Mouse (Mus musculus) Patski (cell line): ENCODE results near the gene Dnajc2. TPM values are rescaled to one million over a fixed set of nuclear protein-coding genes. Genes with fewer than 3 reads are reported as not detected.
A peak's percentile ranks its signal among the peaks of the same experiment; 100 is the strongest.

Experiments used
- ATAC-seq: fragments of 100-300 bp; one replicate; pipeline ENCODE4 v1.8.0; 2021
- CTCF ChIA-PET: fragments of 350-600 bp; sonication (Branson Sonifier 250); formaldehyde crosslinking; loops from one replicate; lab custom pipeline; 2022; ENCODE audit warnings: inconsistent platforms; lab: Charles Lee
- POLR2A ChIA-PET: fragments of 350-600 bp; sonication (Branson Sonifier 250); formaldehyde crosslinking; loops from one replicate; lab custom pipeline; 2022; ENCODE audit warnings: antibody characterized with exemption, inconsistent platforms; lab: Charles Lee
- DNase-seq: peaks from one replicate; pipeline ENCODE4 v3.0.0-alpha.2; 2011; ENCODE audit warnings: low read depth, low spot score
- H3K27me3 ChIP-seq: fragments of 371-371 bp; one replicate; pipeline ENCODE4 v1.5.1; 2021
- CTCF ChIP-seq: fragments of 100-300 bp; IDR thresholded peaks from one replicate; pipeline ENCODE4 v1.5.1; 2021
- in situ Hi-C: fragments of 300-500 bp; cut with MboI; formaldehyde crosslinking; loops from 3 replicates; pipeline ENCODE4 v1.11.1; 2018; ENCODE audit warnings: low pct_unique_long_range_greater_than_20kb, mixed read lengths
- polyA plus RNA-seq: library from polyadenylated mRNA; unstranded; gene quantifications from one replicate; pipeline ENCODE4 v1.2.3, GENCODE M21; 2021

The Dnajc2 gene
- polyA plus RNA-seq, 1 experiment from 2014 or later, result 67.5 TPM

- ChIA-PET POLR2A (no interaction called here), CTCF (interaction anchor here (0.6 to 1.9 kb wide), 5 partner anchors 8 to 201 kb away, joined by 3 to 6 read pairs (median 4); partner anchors contain the start of gene Pmpcb)
- no peak for ATAC-seq
- in situ Hi-C loops, result no loop called here
- no peaks in the 10 kb centered on the region for H3K27me3 ChIP-seq
- no peak for DNase-seq
- no peak for TF ChIP-seq CTCF
These were observed 40.4 kb downstream of the Dnajc2 start for GRCm38 (mm10) chr5:21744651-21745050.

DNA sequence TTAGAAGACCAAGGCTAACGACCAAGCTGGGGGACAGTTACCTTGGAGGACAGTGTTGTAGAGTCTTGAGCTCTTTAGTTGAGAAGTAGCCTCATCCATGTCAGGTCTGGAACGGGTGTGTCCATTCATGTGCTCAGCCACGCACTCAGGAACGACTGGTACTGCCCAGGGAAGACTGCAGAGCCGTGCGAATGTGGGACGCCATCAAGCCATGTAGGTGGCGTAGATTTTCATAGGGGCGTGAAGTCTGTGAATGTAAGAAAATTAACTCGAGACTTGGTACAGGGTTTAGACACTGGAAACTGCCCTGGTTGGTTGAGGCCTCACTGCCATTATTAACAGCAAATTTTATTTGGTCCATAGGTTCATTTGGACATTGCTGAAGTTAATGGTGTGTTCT lies 41.4 kb downstream of the Dnajc2 start:
- ATAC-seq (no peak), DNase-seq (no peak)
- no peak for TF ChIP-seq CTCF
- in situ Hi-C loops, result no loop called here
- POLR2A ChIA-PET, result no interaction called here
- no peaks in the 10 kb centered on the region for H3K27me3 ChIP-seq
- CTCF ChIA-PET, result interaction anchor here (0.8 to 1.6 kb wide), 2 partner anchors 15 to 40 kb away, joined by 3 to 4 read pairs; no protein-coding TSS in a partner anchor

DNA sequence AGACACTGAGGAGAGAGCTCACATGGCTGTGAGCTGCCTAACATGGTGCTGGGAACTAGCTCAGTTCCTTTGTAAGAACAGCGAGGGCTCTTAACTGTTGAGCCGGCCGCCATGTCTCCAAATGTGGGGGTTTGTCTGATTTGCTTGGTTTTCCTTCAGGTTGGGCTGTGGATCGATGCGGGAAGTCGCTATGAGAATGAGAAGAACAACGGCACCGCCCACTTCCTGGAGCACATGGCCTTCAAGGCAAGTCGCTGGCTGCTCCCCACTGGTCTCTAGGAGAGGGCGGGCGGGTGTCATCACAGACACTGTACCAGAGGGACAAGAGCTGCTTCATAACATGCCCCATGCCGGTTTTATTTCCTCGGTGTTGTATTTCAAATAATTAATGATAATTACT lies 45.2 kb downstream of the Dnajc2 start:
- no peak for TF ChIP-seq CTCF

GRCm38 (mm10) chr5:21739120-21739519 lies 45.9 kb downstream of the Dnajc2 start:
- in situ Hi-C loops, result loop anchor here (5.0 kb wide), 1 partner anchor 87 kb away; no protein-coding TSS in a partner anchor
- CTCF ChIA-PET, result no interaction called here
- H3K27me3 ChIP-seq, result no peaks in the 10 kb centered on the region
- TF ChIP-seq CTCF, result no peak
- ATAC-seq (no peak), DNase-seq (no peak)
- POLR2A ChIA-PET, result no interaction called here

More for the DNA sequence above, 45.2 kb downstream of the Dnajc2 start:
- in situ Hi-C loops, result loop anchor here (5.0 kb wide), 1 partner anchor 88 kb away; no protein-coding TSS in a partner anchor
- ChIA-PET POLR2A (no interaction called here), CTCF (no interaction called here)
- DNase-seq, result no peak
- ATAC-seq, result no peak
- H3K27me3 ChIP-seq, result no peaks in the 10 kb centered on the region

DNA sequence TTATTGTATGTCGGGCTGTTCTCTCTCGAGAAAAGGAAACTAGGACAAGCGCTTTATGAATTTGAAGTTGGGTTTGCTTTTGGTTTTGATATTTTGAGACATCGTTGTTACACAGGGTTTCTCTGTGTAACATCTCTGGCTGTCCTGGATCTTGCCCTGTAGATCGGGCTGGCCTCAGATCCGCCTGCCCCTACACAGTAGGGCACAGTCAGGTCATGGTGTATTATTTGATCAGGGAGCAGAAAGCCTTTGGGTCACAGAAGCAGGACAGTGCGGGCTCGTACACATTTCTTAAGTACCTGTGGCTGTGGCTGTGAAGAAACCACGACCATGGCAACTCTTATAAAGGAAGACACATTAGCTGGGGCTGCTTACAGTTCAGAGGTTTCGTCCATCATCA lies 47.4 kb downstream of the Dnajc2 start:
- in situ Hi-C loops, result loop anchor here (5.0 kb wide), 1 partner anchor 85 kb away; no protein-coding TSS in a partner anchor
- ChIA-PET CTCF (no interaction called here), POLR2A (no interaction called here)
- ATAC-seq, result no peak
- no peaks in the 10 kb centered on the region for H3K27me3 ChIP-seq
- TF ChIP-seq CTCF, result no peak
- DNase-seq, result no peak

DNA sequence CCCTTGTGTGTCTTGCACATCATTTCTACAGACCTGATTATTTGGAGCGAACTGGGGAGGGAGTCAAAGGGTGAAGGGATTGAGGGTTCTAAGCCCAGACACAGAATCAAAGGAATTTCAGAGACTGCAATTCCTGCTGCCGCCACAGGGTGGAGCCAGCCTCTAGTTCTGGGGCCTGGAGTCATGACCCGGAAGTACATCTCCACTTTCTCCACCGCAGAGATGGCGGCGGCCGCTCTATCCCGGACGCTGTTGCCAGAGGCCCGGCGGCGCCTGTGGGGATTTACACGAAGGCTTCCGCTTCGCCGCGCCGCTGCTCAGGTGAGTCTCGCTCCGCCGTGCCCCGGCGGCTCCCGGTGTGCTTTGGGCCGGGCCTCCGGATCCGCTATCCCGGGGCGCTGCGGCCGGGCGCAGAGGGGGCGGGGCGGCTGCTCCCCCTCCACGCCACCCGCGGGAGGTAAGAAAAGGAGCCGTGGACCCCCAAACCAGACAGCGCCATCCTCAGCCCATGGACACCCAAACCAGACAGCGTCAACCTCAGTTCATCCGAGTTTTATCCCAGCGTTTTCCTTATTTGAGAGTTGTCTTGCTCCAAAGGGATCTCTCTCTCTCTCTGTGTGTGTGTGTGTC lies 48.0 kb downstream of the Dnajc2 start, which contains the start of gene Pmpcb:
TSS of gene Pmpcb (plus strand) at position 186 of the 630 bp plus-strand sequence.
- ATAC-seq, result peak; percentile 66
- in situ Hi-C loops, result loop anchor here (5.0 kb wide), 1 partner anchor 85 kb away; no protein-coding TSS in a partner anchor

DNA sequence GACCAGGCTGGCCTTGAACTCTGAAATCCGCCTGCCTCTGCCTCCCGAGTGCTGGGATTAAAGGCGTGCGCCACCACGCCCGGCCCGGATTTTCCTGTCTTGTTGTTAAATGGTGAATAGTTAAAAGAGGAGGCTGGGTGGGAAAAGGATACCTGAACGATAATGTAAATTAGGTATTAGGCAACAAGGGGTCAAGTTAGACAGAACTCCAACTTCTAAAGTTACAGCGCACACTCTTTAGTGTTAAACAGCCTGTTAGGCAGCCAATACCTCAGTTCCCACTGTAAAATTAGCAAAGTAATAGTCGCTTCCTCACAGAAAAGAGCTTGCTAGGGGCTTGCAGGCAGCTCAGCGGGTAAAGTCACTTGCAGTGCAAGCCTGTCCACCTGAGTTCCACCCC lies 49.0 kb downstream of the Dnajc2 start:
- H3K27me3 ChIP-seq, result no peaks in the 10 kb centered on the region
- in situ Hi-C loops, result loop anchor here (5.0 kb wide), 1 partner anchor 84 kb away; no protein-coding TSS in a partner anchor
- ChIA-PET CTCF (interaction anchor here (0.6 to 1.8 kb wide), 14 partner anchors 9 to 96 kb away, joined by 3 to 12 read pairs (median 4); partner anchors contain the start of genes Armc10 and Fbxl13), POLR2A (interaction anchor here (0.6 to 1.8 kb wide), 2 partner anchors 35 to 49 kb away, joined by 3 to 7 read pairs; partner anchors contain the start of genes Dnajc2, Napepld and Psmc2)
- TF ChIP-seq CTCF, result no peak
- DNase-seq, result no peak
- no peak for ATAC-seq

More for the DNA sequence above, 48.0 kb downstream of the Dnajc2 start, which contains the start of gene Pmpcb:
- POLR2A ChIA-PET, result no interaction called here
- no peak for DNase-seq
- TF ChIP-seq CTCF, result peak; percentile 98
- CTCF ChIA-PET, result interaction anchor here (1.0 to 1.8 kb wide), 5 partner anchors 8 to 96 kb away, joined by 3 to 7 read pairs (median 4); no protein-coding TSS in a partner anchor
- no peaks in the 10 kb centered on the region for H3K27me3 ChIP-seq

- CTCF ChIA-PET, result interaction anchor here (1.0 to 1.8 kb wide), 12 partner anchors 9 to 91 kb away, joined by 3 to 12 read pairs (median 5); partner anchors contain the start of genes Armc10, Fbxl13 and Napepld
- in situ Hi-C loops, result loop anchor here (5.0 kb wide), 1 partner anchor 83 kb away; no protein-coding TSS in a partner anchor
- peak; percentile 91 for TF ChIP-seq CTCF
- ATAC-seq (no peak), DNase-seq (no peak)
- POLR2A ChIA-PET, result interaction anchor here (1.8 kb wide), 1 partner anchor 35 kb away, joined by 7 read pairs; the partner anchor contains the start of gene Napepld
- H3K27me3 ChIP-seq, result no peaks in the 10 kb centered on the region
These were observed 49.5 kb downstream of the Dnajc2 start for GRCm38 (mm10) chr5:21735584-21735983.

DNA sequence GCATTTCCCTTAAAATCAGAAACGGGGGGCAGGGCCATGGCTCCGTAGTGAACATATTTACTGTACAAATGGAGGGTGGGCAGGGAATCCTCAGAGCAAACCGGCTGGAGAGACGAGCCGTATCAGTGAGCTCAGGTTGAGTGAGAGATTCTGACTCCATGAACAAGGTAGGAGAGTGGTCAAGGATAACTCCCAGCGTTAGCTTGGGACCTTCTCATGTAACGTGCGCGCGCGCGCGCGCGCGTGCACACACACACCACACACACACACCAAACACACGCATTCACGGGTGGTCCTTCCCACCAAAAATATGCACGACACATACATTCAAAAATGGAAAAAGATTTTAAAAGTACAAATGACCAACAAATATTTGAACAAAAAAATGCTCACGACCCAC lies 50.0 kb downstream of the Dnajc2 start:
- ATAC-seq (no peak), DNase-seq (no peak)
- in situ Hi-C loops, result loop anchor here (5.0 kb wide), 1 partner anchor 83 kb away; no protein-coding TSS in a partner anchor
- TF ChIP-seq CTCF, result no peak
- CTCF ChIA-PET, result interaction anchor here (1.0 to 1.8 kb wide), 11 partner anchors 9 to 90 kb away, joined by 3 to 12 read pairs (median 6); partner anchors contain the start of genes Armc10, Fbxl13 and Napepld
- POLR2A ChIA-PET, result interaction anchor here (1.8 kb wide), 1 partner anchor 34 kb away, joined by 7 read pairs; the partner anchor contains the start of gene Napepld
- H3K27me3 ChIP-seq, result no peaks in the 10 kb centered on the region

DNA sequence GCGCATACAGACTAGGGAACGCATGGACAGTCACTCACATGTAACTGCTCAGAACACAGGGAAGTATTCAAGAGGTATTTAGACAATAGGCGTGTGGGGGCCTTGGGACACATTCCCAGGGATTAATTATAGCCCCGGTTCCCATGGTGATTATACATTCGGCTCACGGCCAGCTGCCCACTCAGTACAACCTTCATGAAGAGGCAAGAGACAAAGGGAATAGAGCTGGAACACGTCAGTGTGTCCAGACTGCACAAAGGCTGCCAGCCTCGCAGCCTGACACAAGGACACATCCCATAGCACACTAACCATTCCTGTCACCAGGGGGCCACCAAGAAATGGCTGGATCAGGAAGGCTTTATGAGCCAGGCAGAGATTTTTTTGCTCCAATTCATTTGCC lies 52.1 kb downstream of the Dnajc2 start:
- no peaks in the 10 kb centered on the region for H3K27me3 ChIP-seq
- in situ Hi-C loops, result no loop called here
- DNase-seq (no peak), ATAC-seq (peak; percentile 46)
- ChIA-PET CTCF (interaction anchor here (0.7 to 2.9 kb wide), 8 partner anchors 10 to 81 kb away, joined by 3 to 9 read pairs (median 4); partner anchors contain the start of gene Napepld), POLR2A (interaction anchor here (0.8 to 1.6 kb wide), 3 partner anchors 21 to 32 kb away, joined by 3 to 7 read pairs (median 4); partner anchors contain the start of gene Napepld)
- peak; percentile 72 for TF ChIP-seq CTCF
